Mouse (Mus musculus): ENCODE data around the gene Bicdl1.

The Bicdl1 gene

DNA sequence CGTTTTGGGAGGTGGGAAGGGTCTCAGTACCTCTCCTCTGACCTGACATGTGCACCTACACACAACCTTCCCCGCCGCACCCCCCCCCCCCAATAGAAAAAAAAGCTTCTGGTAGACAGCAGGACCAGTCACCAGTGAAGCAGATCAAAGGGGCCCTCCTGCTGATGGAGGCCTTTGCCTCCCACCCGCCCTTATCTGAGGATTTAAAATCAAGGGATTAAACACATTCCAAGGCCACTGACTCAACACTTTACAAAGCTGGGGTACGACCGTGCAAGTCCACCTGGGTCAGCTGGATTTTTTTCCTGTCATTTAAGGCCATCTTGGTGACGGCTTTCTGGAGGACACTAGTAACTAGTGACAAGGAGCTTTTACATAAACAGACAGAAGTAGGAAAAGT lies 63.5 kb downstream of the Bicdl1 start:
- DNase-seq (ENCODE audit: low spot score): no peak

DNA sequence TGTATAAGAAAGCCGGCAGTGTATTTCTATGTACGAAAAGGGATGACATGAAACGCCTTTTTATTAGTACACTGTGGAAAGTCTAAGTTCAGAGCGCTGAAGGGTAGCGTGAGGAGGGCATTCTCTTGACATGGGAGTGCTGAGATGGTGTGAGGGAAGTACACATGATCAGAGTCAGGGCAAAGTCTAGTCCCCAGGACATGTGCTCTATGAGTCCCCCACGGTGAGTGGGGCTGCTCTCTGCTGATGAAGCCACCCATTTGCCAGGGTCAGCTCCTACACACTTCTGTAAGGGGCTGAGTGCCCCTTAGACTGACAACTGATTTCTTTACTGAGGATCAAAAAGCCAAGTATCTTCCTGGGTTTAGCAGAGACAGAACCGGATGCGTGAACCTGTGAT lies 64.2 kb downstream of the Bicdl1 start:
- DNase-seq (ENCODE audit: low spot score): no peak

DNA sequence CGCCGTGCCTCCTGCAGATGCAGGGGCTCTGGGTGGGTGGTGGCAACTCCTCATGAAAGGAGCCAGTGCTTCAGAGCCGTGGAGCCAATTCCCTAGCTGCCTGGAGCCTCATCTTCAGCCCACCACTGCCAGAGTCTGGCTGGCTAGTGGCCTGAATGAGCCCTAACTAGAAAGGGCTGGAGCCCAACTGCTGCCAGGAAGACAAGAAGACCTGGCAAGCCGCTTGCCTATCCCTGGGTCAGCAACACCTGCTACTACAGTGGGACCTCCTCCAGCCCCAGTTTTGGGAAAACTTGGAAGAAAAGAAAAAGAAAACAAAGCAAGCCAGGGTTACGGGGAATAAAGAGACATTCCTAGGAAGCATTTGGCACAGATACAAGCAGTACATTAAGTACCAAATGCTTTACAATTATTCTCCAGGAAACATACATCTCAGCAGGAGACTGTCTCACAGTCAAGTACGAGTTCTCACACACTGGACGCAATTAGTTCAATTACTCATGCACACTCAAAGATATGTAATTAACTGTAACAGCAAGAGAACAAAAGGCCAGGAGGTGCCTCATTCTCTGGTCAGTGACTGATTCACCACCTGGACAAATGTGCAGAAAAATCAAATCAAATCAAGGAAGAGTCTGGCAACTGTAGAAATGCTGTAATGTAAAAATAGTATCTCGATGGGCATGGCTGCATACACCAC lies 64.9 kb downstream of the Bicdl1 start:
- no peak for DNase-seq (ENCODE audit: low spot score)

DNA sequence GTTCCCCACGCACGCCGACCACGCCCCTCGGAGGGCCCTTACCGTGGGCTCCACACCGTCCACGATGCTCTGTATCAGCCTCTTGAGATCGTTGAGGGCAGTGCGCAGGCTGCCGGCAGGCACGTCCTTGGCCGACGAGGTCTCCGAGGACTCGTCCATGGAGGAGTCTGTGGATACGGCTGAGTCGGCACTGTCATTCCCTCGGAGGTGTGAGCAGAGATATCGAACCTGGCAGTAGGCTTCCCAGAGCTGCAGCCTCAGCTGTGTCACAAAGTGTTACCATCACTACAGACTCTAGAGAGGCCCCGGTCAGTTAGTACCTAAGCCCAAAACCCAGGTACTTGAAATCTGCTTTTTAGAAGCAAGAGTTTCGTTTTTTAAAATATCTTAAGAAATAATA lies 68.8 kb downstream of the Bicdl1 start:
- no peak for DNase-seq (ENCODE audit: low spot score)

DNA sequence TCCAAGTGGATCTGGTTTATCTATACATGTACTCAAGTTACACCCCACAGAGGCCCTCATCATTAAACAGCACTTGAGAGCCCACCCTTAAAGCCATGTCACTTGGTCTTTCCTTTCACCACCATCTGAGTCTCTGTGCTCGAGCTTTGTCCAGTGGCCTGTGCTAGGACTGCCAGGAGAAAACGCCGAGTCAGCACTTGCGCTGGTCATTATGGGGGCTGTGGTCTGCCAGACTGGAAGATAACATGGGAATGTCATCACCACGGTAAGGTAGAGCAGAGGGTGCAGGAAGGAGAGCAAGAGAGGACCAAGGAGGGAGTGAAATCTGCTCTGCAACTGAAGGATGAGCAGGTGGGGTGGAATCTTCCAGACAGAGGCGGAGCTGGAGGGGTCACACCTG lies 73.1 kb downstream of the Bicdl1 start:
- no peak for DNase-seq (ENCODE audit: low spot score)

GRCm38 (mm10) chr5:115657234-115657633 lies 74.2 kb downstream of the Bicdl1 start:
- no peak for DNase-seq (ENCODE audit: low spot score)

GRCm38 (mm10) chr5:115656677-115657076 lies 74.7 kb downstream of the Bicdl1 start:
- DNase-seq (ENCODE audit: low spot score): no peak

DNA sequence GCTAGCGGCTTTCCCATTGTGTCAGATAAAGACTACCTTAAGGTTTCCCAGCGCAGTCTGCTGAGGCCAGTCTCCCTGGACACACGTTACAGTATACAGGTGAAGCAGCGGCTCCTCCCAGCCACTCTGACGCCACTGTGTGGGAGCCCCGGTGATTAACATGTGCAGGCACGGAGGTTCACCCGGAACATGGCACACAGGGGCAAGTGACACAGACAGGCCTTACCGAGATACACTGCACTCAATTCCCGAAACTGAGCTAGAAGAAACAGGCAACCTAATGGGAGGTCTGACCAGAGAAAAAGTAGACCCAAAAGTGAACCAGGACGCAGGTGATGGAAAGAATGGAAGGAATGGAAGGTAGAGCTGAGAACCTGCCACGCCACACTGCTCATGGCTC lies 77.6 kb downstream of the Bicdl1 start:
- no peak for DNase-seq (ENCODE audit: low spot score)

GRCm38 (mm10) chr5:115652681-115653575 lies 78.5 kb downstream of the Bicdl1 start:
- peak; percentile 100 for DNase-seq (ENCODE audit: low spot score)

- no peak for DNase-seq (ENCODE audit: low spot score)
Measured at GRCm38 (mm10) chr5:115651821-115652220, 79.6 kb downstream of the Bicdl1 start.

GRCm38 (mm10) chr5:115650885-115651284 lies 80.5 kb downstream of the Bicdl1 start:
- DNase-seq (ENCODE audit: low spot score): no peak

- DNase-seq (ENCODE audit: low spot score): no peak
Measured at GRCm38 (mm10) chr5:115649699-115650098, 81.7 kb downstream of the Bicdl1 start.

DNA sequence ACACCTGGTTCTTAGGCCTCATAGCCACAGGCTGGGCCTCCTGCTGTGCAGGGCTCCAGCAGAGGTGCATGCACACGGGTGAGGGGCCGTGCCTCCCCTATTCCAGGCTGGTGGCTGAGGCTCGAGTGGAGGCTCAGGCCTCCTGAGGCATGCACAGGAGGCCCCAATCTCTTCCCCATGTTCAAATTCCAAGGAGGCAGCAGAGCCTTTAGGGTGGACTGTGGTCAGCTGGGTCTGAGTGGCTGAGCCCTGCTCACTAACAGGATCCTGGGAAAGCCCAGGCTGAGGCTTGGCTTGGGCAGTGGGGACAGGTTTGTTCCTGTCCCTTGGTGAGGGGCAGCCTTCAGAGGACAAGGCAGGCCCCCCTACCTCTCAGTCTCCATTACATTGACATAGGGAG lies 82.5 kb downstream of the Bicdl1 start:
- DNase-seq (ENCODE audit: low spot score): no peak

DNA sequence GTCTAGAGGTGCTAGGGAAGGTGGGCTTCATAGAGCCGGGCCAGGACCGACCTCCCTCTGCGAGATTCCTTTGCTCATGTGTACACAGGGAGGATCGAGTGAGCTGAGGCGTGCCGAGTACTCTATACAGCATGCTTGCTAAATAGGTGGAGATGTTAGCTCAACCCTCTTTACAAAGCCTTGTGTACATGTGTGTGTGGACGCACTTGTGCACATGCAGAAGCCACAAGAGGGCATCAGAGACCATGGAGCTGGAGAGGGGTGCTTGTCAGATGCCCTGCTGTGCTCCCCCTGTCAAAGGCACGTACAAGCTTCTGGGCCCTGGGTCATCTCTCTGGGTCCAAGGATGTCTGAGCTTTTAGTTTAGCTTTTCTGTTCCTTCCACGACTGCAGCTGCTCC lies 87.2 kb downstream of the Bicdl1 start:
- no peak for DNase-seq (ENCODE audit: low spot score)

DNA sequence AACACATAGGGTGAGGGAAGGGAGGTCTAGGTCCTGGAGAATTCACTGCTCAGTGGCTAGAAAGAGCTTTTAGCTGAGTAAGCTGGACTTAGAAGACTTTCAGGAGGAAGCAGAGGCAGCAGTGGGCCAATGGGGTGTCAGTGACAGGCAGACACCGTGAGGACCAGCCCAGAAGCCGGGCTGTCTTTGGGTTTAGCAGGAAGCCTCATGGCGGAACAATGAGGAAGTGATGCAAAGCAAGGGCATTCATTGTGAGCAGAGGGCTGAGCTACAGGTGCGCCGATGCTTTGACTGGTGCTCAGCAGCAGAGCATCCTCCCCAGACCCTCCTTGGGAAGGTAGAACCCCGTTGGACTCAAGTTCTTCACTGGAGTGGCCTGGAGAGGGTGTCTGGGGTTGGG lies 95.9 kb downstream of the Bicdl1 start:
- DNase-seq (ENCODE audit: low spot score): no peak

- no peak for DNase-seq (ENCODE audit: low spot score)
Measured at GRCm38 (mm10) chr5:115634046-115634445, 97.4 kb downstream of the Bicdl1 start.

DNA sequence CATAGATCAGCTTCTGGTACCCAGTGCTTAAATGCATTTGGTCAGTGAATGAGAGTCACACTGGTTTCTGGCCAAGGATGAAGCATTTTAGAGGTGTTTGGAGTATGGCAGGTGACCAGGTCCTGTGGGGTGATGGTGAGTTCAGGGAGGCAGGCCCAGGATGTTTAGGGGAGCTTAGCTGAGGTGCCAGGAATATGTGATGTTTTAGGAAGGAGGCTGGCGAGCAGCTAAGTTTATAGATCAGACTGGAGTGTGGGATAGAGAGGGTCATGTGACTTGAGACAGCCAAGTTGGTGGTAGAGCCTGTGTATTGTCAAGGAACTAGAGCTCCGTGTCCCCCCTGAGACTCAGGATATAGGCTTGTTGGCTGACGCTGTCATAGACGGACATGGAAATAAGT lies 98.4 kb downstream of the Bicdl1 start:
- no peak for DNase-seq (ENCODE audit: low spot score)

DNA sequence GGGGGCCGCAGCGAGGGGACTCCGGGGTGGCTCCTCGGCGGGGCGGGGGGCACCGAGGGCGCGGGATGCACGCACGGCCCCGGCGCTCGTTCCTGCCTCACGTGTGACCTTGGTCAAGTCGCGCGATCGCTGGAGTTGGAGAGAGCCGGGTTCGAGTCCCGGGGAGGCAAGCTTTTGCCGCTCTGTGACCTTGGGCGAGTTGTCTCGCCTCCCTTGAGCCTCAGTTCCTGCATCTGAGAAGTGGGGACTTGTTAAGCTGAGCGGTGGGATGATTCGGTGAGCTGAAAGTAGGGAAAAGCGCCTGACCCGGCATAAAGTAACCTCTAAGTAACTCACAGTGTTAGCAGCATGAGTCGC lies 99.1 kb downstream of the Bicdl1 start:
- no peak for DNase-seq (ENCODE audit: low spot score)

GRCm38 (mm10) chr5:115631505-115632357 lies 99.7 kb downstream of the Bicdl1 start, which contains the start of gene Rab35:
Gene Rab35, plus strand, starts transcription at chr5:115631908.
- DNase-seq (ENCODE audit: low spot score): peak; percentile 54

GRCm38 (mm10) chr5:115630291-115630690 lies 101.1 kb downstream of the Bicdl1 start:
- DNase-seq (ENCODE audit: low spot score): no peak

GRCm38 (mm10) chr5:115629672-115630071 lies 101.7 kb downstream of the Bicdl1 start:
- DNase-seq (ENCODE audit: low spot score): no peak

- no peak for DNase-seq (ENCODE audit: low spot score)
Measured at GRCm38 (mm10) chr5:115628083-115628482, 103.3 kb downstream of the Bicdl1 start.
